Mouse (Mus musculus) testis, adult 2 months (tissue): ENCODE results near the gene Nfatc2.

Source experiments
- CTCF ChIP-seq: fragments of 200-500 bp; IDR thresholded peaks from 2 replicates; pipeline ENCODE4 v1.5.1; 2012; ENCODE audit warnings: low read depth, mild to moderate bottlenecking, inconsistent platforms, low read length, moderate library complexity; ENCODE audit not compliant: control insufficient read depth, insufficient read depth, insufficient replicate concordance
- POLR2A ChIP-seq: fragments of 200-500 bp; IDR thresholded peaks from 2 replicates; pipeline ENCODE4 v1.6.1; 2012; ENCODE audit warnings: low read depth, mild to moderate bottlenecking, inconsistent platforms, low read length, moderate library complexity; ENCODE audit not compliant: control insufficient read depth

DNA sequence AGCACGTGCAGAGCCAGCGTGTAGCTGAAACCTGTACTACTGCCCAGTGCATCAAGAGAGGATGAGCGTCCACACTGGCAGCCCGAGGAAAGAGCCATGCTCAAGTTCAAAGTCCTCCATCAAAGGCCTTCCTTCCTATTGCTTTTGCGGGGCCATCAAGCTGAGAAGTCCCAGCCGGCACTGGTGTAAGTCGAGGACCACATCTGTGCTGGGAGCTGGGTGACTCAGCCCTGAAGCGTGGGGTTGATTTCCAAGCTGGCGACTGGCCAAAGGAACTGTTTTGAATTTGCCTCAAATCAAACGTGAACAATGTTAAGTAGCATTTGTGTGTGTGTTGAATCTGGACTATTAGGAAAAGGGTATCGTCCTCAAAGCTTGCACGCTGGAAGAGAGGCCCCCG, 57.4 kb downstream of the Nfatc2 start:
- no peak for TF ChIP-seq CTCF
- TF ChIP-seq POLR2A, result no peak
